Mouse (Mus musculus) liver, embryonic 16.5 days (tissue): ENCODE data around the gene Cyp2d22. TPM values are rescaled to one million over a fixed set of nuclear protein-coding genes. Genes with fewer than 3 reads are reported as not detected.

ENCODE experiments used
- ATAC-seq: fragments of 200-750 bp; cut with Nextera tagmentation; 2 replicates; pipeline ENCODE4 v1.8.0; 2017; ENCODE audit warnings: low read depth, mild to moderate bottlenecking, moderate number of reproducible peaks, moderate library complexity
- H3K27ac ChIP-seq: fragments of 300-500 bp; sonication (generic); 2 replicates; pipeline ENCODE4 v1.5.1; 2014; ENCODE audit warnings: mild to moderate bottlenecking, low read length
- H3K27me3 ChIP-seq: fragments of 300-500 bp; sonication (generic); 2 replicates; pipeline ENCODE4 v1.6.1; 2014; ENCODE audit warnings: low read depth, low read length, mixed read lengths; ENCODE audit not compliant: control insufficient read depth, insufficient read depth
- H3K36me3 ChIP-seq: fragments of 300-500 bp; sonication (generic); 2 replicates; pipeline ENCODE4 v1.6.1; 2014; ENCODE audit warnings: mild to moderate bottlenecking; ENCODE audit not compliant: control insufficient read depth, insufficient read depth
- H3K4me1 ChIP-seq: fragments of 300-500 bp; sonication (generic); 2 replicates; pipeline ENCODE4 v1.6.1; 2014; ENCODE audit warnings: low read depth, low read length, mixed read lengths; ENCODE audit not compliant: control insufficient read depth
- H3K4me2 ChIP-seq: fragments of 300-500 bp; sonication (generic); 2 replicates; pipeline ENCODE4 v1.6.1; 2014; ENCODE audit warnings: low read depth, low read length, mixed read lengths
- H3K4me3 ChIP-seq: fragments of 300-500 bp; sonication (generic); 2 replicates; pipeline ENCODE4 v1.5.1; 2014; ENCODE audit warnings: low read depth, mild to moderate bottlenecking, low read length
- H3K9ac ChIP-seq: fragments of 300-500 bp; sonication (generic); 2 replicates; pipeline ENCODE4 v1.6.1; 2014; ENCODE audit warnings: low read depth, low read length
- H3K9me3 ChIP-seq: fragments of 300-500 bp; sonication (generic); replicated peaks from 2 replicates; pipeline ENCODE4 v1.6.1; 2016; ENCODE audit warnings: low read length; ENCODE audit not compliant: control insufficient read depth
- WGBS: fragments of 180-500 bp; shearing (Covaris S2); extraction: QIAGEN DNeasy Blood & Tissue Kit; methylation state at CpG from one replicate; pipeline ENCODE4 v1.1.7; 2014; ENCODE audit not compliant: insufficient replicate concordance; 5-methylcytosine and 5-hydroxymethylcytosine counted together
- polyA plus RNA-seq: library from polyadenylated mRNA; unstranded; fragments of >200 nt; fragmentation: Nextera tagmentation; extraction: Ambion mirVana; gene quantifications from 2 replicates; pipeline ENCODE4 v1.2.1, GENCODE M21; 2015

The Cyp2d22 gene
- polyA plus RNA-seq, 1 experiment from 2014 or later: 20.6 TPM

DNA sequence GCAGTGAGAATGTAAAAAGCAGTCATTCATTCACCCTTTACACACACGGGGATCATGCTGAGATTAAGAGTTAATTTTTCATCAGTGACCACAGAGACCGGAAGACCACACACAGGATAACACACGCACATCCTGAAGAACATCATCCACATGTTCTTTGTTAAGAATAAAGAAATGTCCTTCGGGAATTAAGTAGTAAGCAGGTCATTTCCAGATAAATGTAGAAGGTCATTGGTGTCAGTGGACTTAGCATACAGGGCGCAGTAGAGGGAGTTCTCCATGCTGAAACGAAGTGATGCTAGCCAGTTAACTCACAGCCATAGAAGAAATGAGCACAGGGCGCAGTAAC lies 628 bp upstream of the Cyp2d22 start:
- Histone ChIP-seq H3K4me2 (peak overlapping the region; percentile 36), H3K9me3 (no peaks in the 10 kb centered on the region), H3K27ac (peak overlapping the region; percentile 69), H3K9ac (no peak overlapping the region), H3K4me1 (no peaks in the 10 kb centered on the region; the same call in none of the 2 replicates), H3K27me3 (no peaks in the 10 kb centered on the region), H3K4me3 (peak overlapping the region; percentile 30; the same call in 1 of the 2 replicates), H3K36me3 (no peaks in the 10 kb centered on the region)
- WGBS: 36% methylated on average over 7 of the region's 7 CpGs
- ATAC-seq: no peak

DNA sequence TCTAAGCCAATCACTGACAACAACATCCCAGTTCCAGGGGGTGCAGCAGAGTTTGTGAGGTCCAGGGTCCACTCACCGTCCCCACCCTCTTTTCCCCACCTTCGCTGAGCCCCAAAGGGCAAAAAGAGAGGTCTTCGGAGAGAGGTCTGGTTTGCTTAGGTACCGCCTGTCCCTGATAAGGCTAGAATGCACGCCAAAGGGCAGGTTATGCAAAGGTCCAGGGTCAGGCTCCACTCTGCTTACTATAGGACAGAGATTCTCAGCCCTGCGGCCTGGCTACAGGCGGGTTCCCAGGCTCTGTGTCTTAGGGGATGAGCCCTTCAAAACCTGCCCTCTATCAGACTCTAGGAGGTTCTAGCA lies 569 bp downstream of the Cyp2d22 start:
- Histone ChIP-seq H3K27me3 (no peaks in the 10 kb centered on the region), H3K4me3 (peak overlapping the region; percentile 52), H3K4me1 (no peaks in the 10 kb centered on the region; the same call in none of the 2 replicates), H3K9ac (peak overlapping the region; percentile 59; the same call in 1 of the 2 replicates), H3K4me2 (peak overlapping the region; percentile 51), H3K36me3 (no peaks in the 10 kb centered on the region), H3K9me3 (no peaks in the 10 kb centered on the region), H3K27ac (peak overlapping the region; percentile 77)
- WGBS: 20% methylated on average over 7 of the region's 7 CpGs
- ATAC-seq: peak; percentile 84

DNA sequence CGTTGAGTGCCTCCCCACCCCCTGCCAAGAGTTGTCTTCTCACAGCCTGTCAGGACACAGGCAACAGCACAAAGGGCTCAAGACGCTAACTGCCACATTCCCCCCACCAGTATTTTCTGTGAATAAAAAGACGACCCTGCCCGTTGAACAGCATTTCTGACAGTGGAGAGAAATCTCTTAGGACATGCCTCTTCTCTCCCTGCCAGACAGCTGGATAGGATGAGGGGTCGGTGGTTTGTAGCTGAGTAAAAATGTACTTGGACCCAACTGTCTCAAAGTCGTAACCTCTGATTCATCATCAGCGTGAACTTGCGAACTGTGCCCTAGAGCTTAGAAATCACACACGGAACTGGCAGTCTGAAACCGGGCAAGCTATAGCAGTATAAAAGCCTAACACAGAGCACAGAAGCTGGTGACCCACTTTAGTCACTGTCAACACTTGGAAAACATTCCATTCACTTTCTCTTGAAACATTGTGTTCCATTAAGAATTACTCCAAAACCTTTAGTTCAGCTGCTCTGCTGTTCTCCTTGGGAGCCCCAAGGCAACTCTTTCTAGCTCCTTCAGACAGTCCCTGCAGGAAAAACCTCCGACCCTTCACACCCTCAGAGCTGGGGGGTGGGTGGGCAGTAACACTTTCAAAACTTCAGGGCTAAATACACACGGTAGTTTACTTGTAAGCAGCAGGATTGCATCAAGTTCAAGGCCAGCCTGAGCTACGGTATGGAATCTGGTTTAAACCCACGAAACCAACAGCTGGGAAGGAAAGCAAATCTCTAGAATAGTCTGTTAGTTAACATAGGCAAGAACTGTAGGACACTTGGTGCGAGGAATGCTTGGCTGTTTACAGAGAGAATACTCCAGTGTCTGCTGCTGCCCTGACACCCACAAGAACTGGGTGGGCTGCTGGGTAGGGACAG lies 1.5 kb downstream of the Cyp2d22 start:
- Histone ChIP-seq H3K27ac (peak overlapping the region; percentile 77), H3K27me3 (no peaks in the 10 kb centered on the region), H3K9ac (no peak overlapping the region), H3K4me3 (peak overlapping the region; percentile 22), H3K9me3 (no peaks in the 10 kb centered on the region), H3K36me3 (no peaks in the 10 kb centered on the region), H3K4me2 (peak overlapping the region; percentile 46), H3K4me1 (no peaks in the 10 kb centered on the region; the same call in none of the 2 replicates)
- no peak for ATAC-seq
- 50% methylated on average over 15 of the region's 15 CpGs for WGBS

DNA sequence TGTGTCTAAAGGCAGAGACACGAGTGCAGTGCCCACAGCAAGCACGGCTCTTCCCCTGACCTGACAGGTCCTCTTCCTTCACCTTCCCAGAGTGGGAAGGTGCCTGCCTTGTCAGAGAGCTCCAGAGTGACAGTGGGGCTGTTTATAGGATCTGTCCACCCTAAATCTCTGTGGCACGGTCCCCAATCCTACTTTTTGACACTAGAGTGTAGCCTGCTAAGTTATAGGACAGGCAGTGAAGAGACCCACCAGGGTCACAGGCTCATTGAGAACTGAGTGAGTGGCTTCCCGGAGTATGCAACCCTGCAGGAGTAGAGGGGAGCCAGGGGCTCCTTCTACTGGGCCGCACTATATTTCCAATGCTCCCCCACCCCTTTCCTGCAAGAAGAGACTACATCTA lies 2.4 kb downstream of the Cyp2d22 start:
- no peaks in the 10 kb centered on the region for H3K9me3 ChIP-seq
- H3K27ac ChIP-seq: peak overlapping the region; percentile 4; the same call in 1 of the 2 replicates
- H3K4me2 ChIP-seq: peak overlapping the region; percentile 46; the same call in 1 of the 2 replicates
- H3K4me1 ChIP-seq: no peaks in the 10 kb centered on the region; the same call in none of the 2 replicates
- H3K27me3 ChIP-seq: no peaks in the 10 kb centered on the region
- H3K4me3 ChIP-seq: no peak overlapping the region
- 50% methylated on average over 5 of the region's 5 CpGs for WGBS
- no peak for ATAC-seq
- H3K9ac ChIP-seq: no peak overlapping the region
- H3K36me3 ChIP-seq: no peaks in the 10 kb centered on the region

DNA sequence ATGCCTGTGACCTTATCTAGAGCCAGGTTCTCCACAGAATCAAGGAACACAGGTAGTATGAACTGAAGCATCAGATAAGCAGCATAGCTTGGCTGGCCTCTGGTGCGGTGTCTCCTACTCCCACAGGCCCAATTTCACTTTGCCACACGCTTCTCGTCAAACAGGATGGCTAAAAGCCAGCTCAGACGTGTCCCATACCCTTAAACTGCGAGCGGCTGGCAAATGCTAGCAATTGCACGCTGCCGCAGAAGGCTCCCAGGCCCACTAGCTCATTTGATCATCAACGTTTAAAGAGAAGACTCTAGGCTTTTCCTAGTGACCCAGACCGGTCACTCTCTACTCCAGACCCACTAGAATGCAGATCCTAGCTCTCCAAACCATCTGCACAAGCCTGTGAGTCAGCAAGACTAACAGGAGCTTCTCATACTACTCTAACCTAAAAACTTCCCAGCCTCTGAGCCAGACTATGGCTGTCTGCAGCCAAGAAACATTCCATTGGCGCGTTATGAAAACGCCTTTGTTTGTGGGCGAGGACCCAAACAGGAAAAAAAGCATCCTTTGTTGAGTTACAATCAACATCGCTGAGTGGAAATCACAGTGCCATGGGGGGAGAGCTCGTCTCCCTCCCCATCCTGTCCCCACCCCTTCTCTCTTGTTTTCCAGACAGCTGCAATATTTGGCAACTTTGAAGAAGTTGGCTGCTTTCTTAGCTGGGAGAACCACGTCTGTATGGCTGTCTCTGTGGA lies 3.5 kb downstream of the Cyp2d22 start:
- Histone ChIP-seq H3K4me3 (no peak overlapping the region), H3K27ac (no peak overlapping the region), H3K9ac (no peak overlapping the region), H3K27me3 (no peaks in the 10 kb centered on the region), H3K4me1 (no peaks in the 10 kb centered on the region; the same call in none of the 2 replicates), H3K9me3 (no peaks in the 10 kb centered on the region), H3K4me2 (no peak overlapping the region), H3K36me3 (no peaks in the 10 kb centered on the region)
- ATAC-seq: no peak
- WGBS: 65% methylated on average over 17 of the region's 17 CpGs

DNA sequence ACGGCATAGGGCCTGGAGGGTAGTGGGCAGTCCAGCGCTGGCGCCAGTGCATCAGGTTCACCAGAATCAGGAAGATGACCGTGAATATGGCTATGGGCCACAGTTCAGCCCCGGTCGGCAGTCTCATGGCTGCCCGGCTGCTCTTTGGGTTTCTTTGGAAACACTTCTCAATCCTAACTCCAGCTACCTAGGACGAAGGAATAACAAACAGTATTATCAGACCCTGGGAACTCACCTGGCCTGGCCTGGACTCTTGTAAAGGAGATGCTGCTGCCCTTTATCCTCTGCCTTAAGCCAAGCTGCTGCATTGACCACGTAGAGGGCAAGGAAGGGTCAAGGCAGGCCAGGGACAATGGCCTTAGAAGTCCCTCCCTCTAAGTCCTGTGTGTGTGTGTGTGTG lies 4.2 kb downstream of the Cyp2d22 start:
- H3K27ac ChIP-seq: no peak overlapping the region

DNA sequence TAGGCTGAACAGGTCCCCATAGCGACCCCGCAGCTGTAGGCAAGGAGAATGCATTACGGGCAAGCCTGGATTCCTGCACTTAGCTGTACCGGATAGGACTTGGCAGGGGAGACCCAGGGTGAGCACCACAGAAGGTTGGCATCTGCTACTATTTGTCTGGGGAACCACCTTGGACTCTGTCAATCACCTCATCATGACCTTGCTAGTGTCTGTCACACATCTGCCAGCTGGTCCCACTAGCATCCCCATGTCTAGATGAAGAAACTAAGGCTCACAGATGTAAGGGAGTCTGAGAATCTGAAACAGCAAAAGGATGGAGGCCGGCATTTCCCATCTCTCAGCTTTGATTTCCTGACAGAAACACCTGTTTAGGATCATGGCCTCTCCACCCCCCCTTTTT lies 5.6 kb downstream of the Cyp2d22 start:
- H3K4me2 ChIP-seq: no peak overlapping the region
- no peaks in the 10 kb centered on the region for H3K27me3 ChIP-seq
- ATAC-seq: no peak
- H3K4me1 ChIP-seq: no peaks in the 10 kb centered on the region
- WGBS: 79% methylated on average over 5 of the region's 5 CpGs
- H3K36me3 ChIP-seq: no peaks in the 10 kb centered on the region
- H3K27ac ChIP-seq: no peak overlapping the region
- no peak overlapping the region for H3K4me3 ChIP-seq
- H3K9me3 ChIP-seq: no peaks in the 10 kb centered on the region
- no peak overlapping the region for H3K9ac ChIP-seq

More for the DNA sequence above, 4.2 kb downstream of the Cyp2d22 start:
- Histone ChIP-seq H3K9ac (no peak overlapping the region), H3K36me3 (no peaks in the 10 kb centered on the region), H3K4me3 (no peak overlapping the region), H3K27me3 (no peaks in the 10 kb centered on the region), H3K4me2 (no peak overlapping the region), H3K9me3 (no peaks in the 10 kb centered on the region), H3K4me1 (no peaks in the 10 kb centered on the region; the same call in none of the 2 replicates)
- WGBS: 73% methylated on average over 9 of the region's 9 CpGs
- ATAC-seq: no peak

DNA sequence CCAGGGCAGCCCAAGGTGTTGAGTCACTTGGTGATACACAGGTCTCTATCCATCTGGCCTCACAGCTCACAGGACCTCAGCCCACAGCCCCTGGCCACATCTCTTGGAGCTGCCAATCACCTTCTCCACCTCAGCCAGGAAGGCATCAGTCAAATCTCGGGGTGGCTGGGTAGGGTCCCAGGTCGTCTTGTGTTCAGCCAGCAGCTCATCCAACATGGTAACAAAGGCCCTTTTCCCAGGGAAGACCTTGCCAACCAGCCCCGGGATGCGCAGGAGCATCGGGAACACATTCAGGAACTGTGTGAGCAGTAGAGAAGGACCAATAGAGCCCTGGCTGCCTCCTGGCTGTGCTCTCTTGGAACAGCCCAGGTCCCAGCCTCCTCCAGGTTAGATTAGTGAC lies 7.1 kb downstream of the Cyp2d22 start:
- Histone ChIP-seq H3K27me3 (no peaks in the 10 kb centered on the region), H3K9me3 (no peaks in the 10 kb centered on the region), H3K27ac (no peak overlapping the region), H3K36me3 (no peaks in the 10 kb centered on the region), H3K4me1 (no peaks in the 10 kb centered on the region), H3K4me3 (no peak overlapping the region), H3K4me2 (no peak overlapping the region), H3K9ac (no peak overlapping the region)
- no peak for ATAC-seq
- WGBS: 63% methylated on average over 5 of the region's 5 CpGs

DNA sequence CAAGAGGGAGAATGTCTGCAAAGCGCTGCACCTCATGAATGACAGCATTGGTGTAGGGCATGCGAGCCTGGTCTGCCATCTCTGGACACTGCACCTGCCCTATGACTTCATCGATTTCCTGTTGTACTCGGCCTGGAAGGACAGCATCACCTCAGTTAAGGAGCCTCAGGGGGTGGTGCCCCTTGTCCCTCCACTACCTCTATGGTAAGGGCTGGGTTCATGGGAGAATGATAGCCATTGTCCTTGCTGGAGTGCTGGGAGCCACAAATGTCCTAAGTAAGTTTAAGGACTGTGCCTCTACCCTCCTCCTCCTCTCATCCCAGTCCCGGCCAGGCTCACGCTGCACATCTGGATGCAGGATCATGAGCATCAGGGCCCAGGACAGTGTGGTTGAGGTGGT lies 7.6 kb downstream of the Cyp2d22 start:
- H3K4me1 ChIP-seq: no peaks in the 10 kb centered on the region
- ATAC-seq: no peak

More for the DNA sequence above, 7.6 kb downstream of the Cyp2d22 start:
- 74% methylated on average over 6 of the region's 6 CpGs for WGBS
- no peaks in the 10 kb centered on the region for H3K27me3 ChIP-seq
- no peaks in the 10 kb centered on the region for H3K36me3 ChIP-seq
- H3K9ac ChIP-seq: no peak overlapping the region
- H3K27ac ChIP-seq: no peak overlapping the region
- no peak overlapping the region for H3K4me2 ChIP-seq
- no peak overlapping the region for H3K4me3 ChIP-seq
- no peaks in the 10 kb centered on the region for H3K9me3 ChIP-seq
